Mouse (Mus musculus) stomach, postnatal 0 days (tissue): ENCODE data around the gene Padi3. TPM values are rescaled to one million over a fixed set of nuclear protein-coding genes. Genes with fewer than 3 reads are reported as not detected.

ENCODE experiments used
- ATAC-seq: fragments of 200-750 bp; cut with Nextera tagmentation; 2 replicates; pipeline ENCODE4 v1.8.0; 2017; ENCODE audit not compliant: low FRiP score, low TSS enrichment
- DNase-seq: peaks from one replicate; pipeline ENCODE4 v3.0.0-alpha.2; 2016; ENCODE audit warnings: low spot score
- H3K27ac ChIP-seq: fragments of 300-500 bp; sonication (generic); replicated peaks from 2 replicates; pipeline ENCODE4 v1.5.1; 2014; ENCODE audit warnings: mild to moderate bottlenecking, control low read depth
- H3K27me3 ChIP-seq: fragments of 300-500 bp; sonication (generic); 2 replicates; pipeline ENCODE4 v1.6.1; 2014; ENCODE audit warnings: low read length; ENCODE audit not compliant: control insufficient read depth, insufficient read depth
- H3K36me3 ChIP-seq: fragments of 300-500 bp; sonication (generic); 2 replicates; pipeline ENCODE4 v1.6.1; 2014; ENCODE audit warnings: low read length, mixed read lengths; ENCODE audit not compliant: control insufficient read depth, insufficient read depth
- H3K4me1 ChIP-seq: fragments of 300-500 bp; sonication (generic); replicated peaks from 2 replicates; pipeline ENCODE4 v1.6.1; 2014; ENCODE audit warnings: antibody characterized with exemption; ENCODE audit not compliant: control insufficient read depth, insufficient read depth
- H3K4me2 ChIP-seq: fragments of 300-500 bp; sonication (generic); replicated peaks from 2 replicates; pipeline ENCODE4 v1.6.1; 2014; ENCODE audit warnings: low read depth, mild to moderate bottlenecking, control low read depth, moderate library complexity
- H3K4me3 ChIP-seq: fragments of 300-500 bp; sonication (generic); 2 replicates; pipeline ENCODE4 v1.5.1; 2014; ENCODE audit warnings: low read depth, low read length, control low read depth
- H3K9ac ChIP-seq: fragments of 300-500 bp; sonication (generic); 2 replicates; pipeline ENCODE4 v1.6.1; 2014; ENCODE audit warnings: mild to moderate bottlenecking, low read length, control low read depth, mixed read lengths
- H3K9me3 ChIP-seq: fragments of 300-500 bp; sonication (generic); 2 replicates; pipeline ENCODE4 v1.6.1; 2016; ENCODE audit warnings: low read length; ENCODE audit not compliant: control insufficient read depth
- CTCF ChIP-seq: IDR thresholded peaks from 2 replicates; pipeline ENCODE4 v1.5.1; 2016; ENCODE audit warnings: antibody characterized with exemption, low read depth, mild to moderate bottlenecking, moderate library complexity
- EP300 ChIP-seq: optimal IDR thresholded peaks from 2 replicates; pipeline ENCODE3; 2016; ENCODE audit warnings: antibody characterized with exemption
- WGBS: fragments of 180-500 bp; shearing (Covaris S2); extraction: QIAGEN DNeasy Blood & Tissue Kit; methylation state at CpG from one replicate; pipeline ENCODE4 v1.1.7; 2014; 5-methylcytosine and 5-hydroxymethylcytosine counted together
- polyA plus RNA-seq: library from polyadenylated mRNA; unstranded; fragments of >200 nt; fragmentation: Nextera tagmentation; extraction: Ambion mirVana; gene quantifications from 2 replicates; pipeline ENCODE4 v1.2.1, GENCODE M21; 2015

The Padi3 gene
- 0.02 TPM in 1 of 2 replicates, not detected in the other for polyA plus RNA-seq

GRCm38 (mm10) chr4:140810458-140811260, at the start of gene Padi3:
Gene Padi3, minus strand, starts transcription at chr4:140810648.
- DNase-seq (no peak), ATAC-seq (no peak)
- Histone ChIP-seq H3K27ac (no peak within 1 kb of the TSS), H3K9me3 (no peaks in the 10 kb centered on the region), H3K4me1 (no peaks in the 10 kb centered on the region), H3K36me3 (no peaks in the 10 kb centered on the region), H3K27me3 (no peaks in the 10 kb centered on the region), H3K4me3 (no peak within 1 kb of the TSS), H3K4me2 (no peak within 1 kb of the TSS), H3K9ac (no peak within 1 kb of the TSS)
- TF ChIP-seq EP300: no peak
- TF ChIP-seq CTCF: no peak
- 70% methylated on average over 15 of the region's 16 CpGs for WGBS

- H3K9ac ChIP-seq: no peak overlapping the region
- H3K4me2 ChIP-seq: no peak overlapping the region
- no peaks in the 10 kb centered on the region for H3K9me3 ChIP-seq
- 70% methylated on average over 11 of the region's 11 CpGs for WGBS
- no peaks in the 10 kb centered on the region for H3K27me3 ChIP-seq
- no peak for DNase-seq
- no peak for ATAC-seq
- no peak overlapping the region for H3K4me3 ChIP-seq
- H3K4me1 ChIP-seq: no peaks in the 10 kb centered on the region
- TF ChIP-seq EP300 (no peak), CTCF (no peak)
- no peak overlapping the region for H3K27ac ChIP-seq
- H3K36me3 ChIP-seq: no peaks in the 10 kb centered on the region
Observed at GRCm38 (mm10) chr4:140859291-140859690, 48.8 kb upstream of the Padi3 start.

GRCm38 (mm10) chr4:140857813-140858212, 47.4 kb upstream of the Padi3 start:
- no peak overlapping the region for H3K9ac ChIP-seq
- no peaks in the 10 kb centered on the region for H3K9me3 ChIP-seq
- DNase-seq (no peak), ATAC-seq (no peak)
- no peaks in the 10 kb centered on the region for H3K4me1 ChIP-seq
- no peak overlapping the region for H3K27ac ChIP-seq
- no peak overlapping the region for H3K4me2 ChIP-seq
- H3K36me3 ChIP-seq: no peaks in the 10 kb centered on the region
- TF ChIP-seq EP300 (no peak), CTCF (no peak)
- no peak overlapping the region for H3K4me3 ChIP-seq
- no peaks in the 10 kb centered on the region for H3K27me3 ChIP-seq
- 64% methylated on average over 7 of the region's 7 CpGs for WGBS

- no peak overlapping the region for H3K4me2 ChIP-seq
- no peak for TF ChIP-seq CTCF
- TF ChIP-seq EP300: no peak
- H3K9me3 ChIP-seq: no peaks in the 10 kb centered on the region
- no peak overlapping the region for H3K27ac ChIP-seq
- no peaks in the 10 kb centered on the region for H3K36me3 ChIP-seq
- no peaks in the 10 kb centered on the region for H3K4me1 ChIP-seq
- H3K27me3 ChIP-seq: no peaks in the 10 kb centered on the region
- no peak overlapping the region for H3K9ac ChIP-seq
- no peak for DNase-seq
- 66% methylated on average over 5 of the region's 5 CpGs for WGBS
- ATAC-seq: no peak
- no peak overlapping the region for H3K4me3 ChIP-seq
Observed at GRCm38 (mm10) chr4:140857041-140857440, 46.6 kb upstream of the Padi3 start.

GRCm38 (mm10) chr4:140855151-140855550, 44.7 kb upstream of the Padi3 start:
- 81% methylated on average over 10 of the region's 10 CpGs for WGBS
- H3K27me3 ChIP-seq: no peaks in the 10 kb centered on the region
- H3K27ac ChIP-seq: no peak overlapping the region
- no peak overlapping the region for H3K9ac ChIP-seq
- no peak overlapping the region for H3K4me2 ChIP-seq
- no peak overlapping the region for H3K4me3 ChIP-seq
- TF ChIP-seq EP300: no peak
- no peak for TF ChIP-seq CTCF
- DNase-seq (no peak), ATAC-seq (no peak)
- no peaks in the 10 kb centered on the region for H3K36me3 ChIP-seq
- no peaks in the 10 kb centered on the region for H3K9me3 ChIP-seq
- H3K4me1 ChIP-seq: no peaks in the 10 kb centered on the region

GRCm38 (mm10) chr4:140854455-140854864, 44.0 kb upstream of the Padi3 start:
- DNase-seq: no peak
- H3K36me3 ChIP-seq: no peaks in the 10 kb centered on the region

More at GRCm38 (mm10) chr4:140854455-140854864, 44.0 kb upstream of the Padi3 start:
- TF ChIP-seq CTCF (no peak), EP300 (no peak)
- no peak overlapping the region for H3K9ac ChIP-seq
- no peaks in the 10 kb centered on the region for H3K4me1 ChIP-seq
- H3K27me3 ChIP-seq: no peaks in the 10 kb centered on the region
- 36% methylated on average over 10 of the region's 10 CpGs for WGBS
- H3K4me3 ChIP-seq: no peak overlapping the region
- peak; percentile 57 for ATAC-seq
- no peaks in the 10 kb centered on the region for H3K9me3 ChIP-seq
- no peak overlapping the region for H3K27ac ChIP-seq
- H3K4me2 ChIP-seq: no peak overlapping the region
